Mouse (Mus musculus) T-helper 17 cell (primary cell): Measurements from ENCODE around the gene Zc3h18.

Experiments
- in situ Hi-C, 2 experiments: fragments of 300-600 bp; cut with MboI, MseI; formaldehyde crosslinking; loops; 1 replicate in 1 of 2; 2 replicates in 1 of 2; pipeline ENCODE4 v1.15.1; 2025; ENCODE audit warnings: high pct_unique_total_duplicates in 2 of 2

Gene Zc3h18

DNA sequence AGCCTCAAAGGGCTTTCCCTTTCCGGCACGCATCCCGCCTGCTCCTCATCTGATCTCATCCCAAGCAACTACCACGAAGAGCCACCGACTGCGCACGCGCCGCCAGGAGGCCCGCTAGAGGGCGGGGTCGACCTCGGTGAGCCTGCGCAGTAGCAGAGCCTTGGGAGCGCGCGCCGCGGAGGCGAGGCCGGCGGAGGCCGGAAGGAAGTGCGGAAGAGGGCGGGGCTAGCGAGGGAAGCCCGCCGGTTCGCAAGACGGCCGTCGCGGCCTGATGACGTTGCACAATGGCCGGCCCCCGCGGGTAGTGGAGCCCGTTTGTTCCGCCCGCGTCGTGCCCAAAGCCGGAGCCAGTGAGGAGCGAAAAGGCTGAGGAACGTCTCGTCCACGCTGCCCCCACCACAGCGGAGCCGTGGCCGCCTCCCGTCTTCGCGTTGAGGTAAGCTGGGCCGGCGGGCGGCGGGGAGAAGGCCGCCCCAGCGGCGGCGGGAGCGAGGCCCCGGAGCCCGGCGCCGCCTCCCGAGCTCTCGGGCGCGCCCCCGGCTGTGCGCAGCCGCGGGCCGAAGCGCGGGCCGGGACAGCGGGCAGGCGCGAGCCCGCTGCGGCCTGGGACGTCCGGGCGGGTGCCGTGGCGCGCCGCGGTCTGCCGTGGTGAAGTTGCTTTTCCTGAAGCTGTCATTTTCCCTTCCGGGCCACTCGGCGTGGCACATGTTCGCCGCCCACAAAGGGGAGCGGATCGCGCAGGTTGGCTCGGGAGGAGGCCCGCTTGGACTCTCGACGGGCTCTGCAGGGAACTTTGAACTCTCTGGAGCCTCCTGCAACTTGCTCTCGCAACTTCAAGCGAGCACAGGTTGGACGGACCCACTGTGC lies at the start of gene Zc3h18:
Zc3h18 (plus strand) TSS at position 245 of the 867 bp plus-strand sequence.
- in situ Hi-C loops = no loop called here

DNA sequence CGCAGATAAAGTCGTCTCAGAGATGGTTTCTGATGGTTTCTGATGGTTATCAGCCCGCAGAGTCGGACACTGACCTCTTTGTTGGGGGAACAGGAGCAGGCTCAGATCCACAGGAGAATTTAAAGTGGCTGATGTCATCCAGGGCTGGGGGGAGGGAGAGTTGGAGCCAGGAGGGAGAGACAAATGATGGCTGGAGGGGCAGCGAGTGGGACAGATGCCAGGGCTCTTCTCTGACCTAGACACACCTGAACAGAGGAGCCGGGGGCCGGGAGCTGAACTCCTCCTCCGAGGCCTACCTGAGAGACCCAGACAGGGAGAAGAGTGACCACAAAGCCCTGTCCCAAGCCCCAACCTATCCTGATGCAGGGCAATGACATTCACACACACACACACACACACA lies 47.3 kb upstream of the Zc3h18 start:
- in situ Hi-C loops = loop anchor here in 1 of 2 experiments (10.0 kb wide), 1 partner anchor 554 kb away; no protein-coding TSS in a partner anchor

DNA sequence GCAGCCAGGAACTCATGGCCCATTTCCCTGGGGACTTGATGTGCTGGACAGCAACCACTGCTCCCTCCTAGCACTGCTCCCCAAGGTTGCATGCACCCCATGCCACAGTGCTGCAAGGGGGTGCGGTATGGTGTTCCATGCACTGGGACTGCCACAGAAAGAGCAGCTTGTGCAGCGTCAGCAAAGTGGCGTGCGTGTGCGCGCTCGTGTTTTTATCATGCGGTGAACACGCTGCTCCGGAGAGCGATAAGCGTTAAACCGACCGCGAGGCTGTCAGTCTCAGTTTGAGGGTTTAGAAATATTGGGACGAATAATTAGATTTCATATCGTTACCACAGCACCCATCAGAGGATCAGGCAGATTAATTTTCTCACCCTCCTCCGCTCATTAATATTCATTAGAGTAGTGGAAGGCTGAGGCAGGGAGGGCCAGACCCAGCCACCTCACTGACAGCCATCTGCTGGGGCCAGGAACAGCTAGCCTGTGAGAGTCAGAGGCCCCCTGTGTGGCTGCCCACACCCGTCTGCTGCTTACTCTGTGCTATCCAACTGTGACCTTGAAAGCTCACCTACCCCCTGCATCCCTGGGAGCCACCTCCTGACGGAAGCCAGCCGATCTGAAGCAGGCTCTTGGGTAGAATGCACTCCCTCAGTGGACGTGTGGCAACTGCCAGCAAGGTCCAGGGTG lies 46.7 kb upstream of the Zc3h18 start:
- in situ Hi-C loops = loop anchor here (5.0 to 10.0 kb wide), 2 partner anchors 57 to 555 kb away; no protein-coding TSS in a partner anchor

GRCm38 (mm10) chr8:122330446-122331133 lies 45.8 kb upstream of the Zc3h18 start:
- in situ Hi-C loops = loop anchor here (5.0 kb wide), 1 partner anchor 58 kb away; no protein-coding TSS in a partner anchor

DNA sequence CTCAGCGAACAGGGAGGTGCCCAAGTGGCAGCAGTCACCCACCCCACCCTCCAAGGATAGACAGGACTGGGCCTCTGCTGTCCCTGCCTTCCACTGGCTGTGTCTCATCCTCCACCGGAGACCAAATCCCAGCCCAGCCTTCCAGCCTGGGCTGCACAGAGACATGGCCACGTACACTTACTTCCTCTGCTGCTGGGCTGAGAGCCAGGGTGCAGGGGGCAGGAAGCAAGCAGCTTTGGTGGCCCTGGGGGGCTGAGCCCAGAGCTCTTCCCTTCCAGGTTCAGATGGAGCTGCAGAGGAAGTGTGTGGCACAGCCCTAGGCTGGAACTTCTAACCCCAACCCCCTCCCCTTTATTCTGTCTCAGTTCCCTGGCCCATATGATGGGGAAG lies 45.3 kb upstream of the Zc3h18 start:
- in situ Hi-C loops = loop anchor here (5.0 kb wide), 1 partner anchor 59 kb away; no protein-coding TSS in a partner anchor

- in situ Hi-C loops = loop anchor here (5.0 kb wide), 1 partner anchor 61 kb away; no protein-coding TSS in a partner anchor
Observed at GRCm38 (mm10) chr8:122332753-122333506, 43.5 kb upstream of the Zc3h18 start.

DNA sequence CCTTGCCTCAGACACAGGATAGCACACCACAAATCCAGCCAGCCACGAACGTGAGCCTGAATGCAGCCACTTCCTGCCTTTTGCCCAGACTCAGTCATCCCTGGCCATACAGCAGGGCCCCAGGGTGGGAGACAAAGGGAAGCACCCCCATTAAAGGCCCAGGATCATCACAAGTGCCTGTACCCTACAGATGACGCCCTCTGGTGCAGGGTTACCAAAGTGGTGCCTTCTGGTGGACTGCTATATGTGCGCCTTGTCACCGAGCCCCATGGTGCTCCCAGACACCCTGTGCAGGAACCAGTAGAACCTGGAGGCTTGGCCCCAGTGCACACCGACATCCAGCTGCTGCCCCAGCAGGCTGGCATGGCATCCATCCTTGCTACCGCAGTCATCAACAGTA lies 42.9 kb upstream of the Zc3h18 start:
- in situ Hi-C loops = loop anchor here (5.0 kb wide), 1 partner anchor 61 kb away; no protein-coding TSS in a partner anchor

- in situ Hi-C loops = loop anchor here (5.0 kb wide), 1 partner anchor 63 kb away; no protein-coding TSS in a partner anchor
Observed at GRCm38 (mm10) chr8:122334791-122335490, 41.5 kb upstream of the Zc3h18 start.

GRCm38 (mm10) chr8:122335638-122336250 lies 40.7 kb upstream of the Zc3h18 start:
- in situ Hi-C loops = no loop called here

DNA sequence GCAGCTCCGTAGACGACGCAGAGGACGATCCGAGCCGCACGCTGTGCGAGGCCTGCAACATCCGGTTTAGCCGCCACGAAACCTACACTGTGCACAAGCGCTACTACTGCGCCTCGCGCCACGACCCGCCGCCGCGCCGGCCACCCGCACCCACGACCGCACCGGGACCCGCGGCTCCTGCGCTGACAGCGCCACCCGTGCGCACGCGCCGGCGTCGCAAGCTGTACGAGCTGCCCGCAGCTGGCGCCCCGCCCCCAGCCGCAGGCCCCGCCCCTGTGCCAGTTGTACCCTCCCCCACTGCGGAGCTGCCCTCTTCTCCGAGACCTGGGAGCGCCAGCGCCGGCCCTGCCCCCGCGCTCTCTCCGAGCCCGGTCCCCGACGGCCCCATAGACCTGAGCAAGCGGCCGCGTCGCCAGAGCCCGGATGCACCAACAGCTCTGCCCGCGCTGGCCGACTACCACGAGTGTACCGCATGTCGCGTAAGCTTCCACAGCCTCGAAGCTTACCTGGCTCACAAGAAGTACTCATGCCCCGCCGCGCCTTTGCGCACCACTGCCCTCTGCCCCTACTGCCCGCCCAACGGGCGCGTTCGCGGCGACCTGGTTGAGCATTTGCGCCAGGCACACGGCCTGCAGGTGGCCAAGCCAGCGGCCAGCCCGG lies 40.0 kb upstream of the Zc3h18 start:
- in situ Hi-C loops = no loop called here

DNA sequence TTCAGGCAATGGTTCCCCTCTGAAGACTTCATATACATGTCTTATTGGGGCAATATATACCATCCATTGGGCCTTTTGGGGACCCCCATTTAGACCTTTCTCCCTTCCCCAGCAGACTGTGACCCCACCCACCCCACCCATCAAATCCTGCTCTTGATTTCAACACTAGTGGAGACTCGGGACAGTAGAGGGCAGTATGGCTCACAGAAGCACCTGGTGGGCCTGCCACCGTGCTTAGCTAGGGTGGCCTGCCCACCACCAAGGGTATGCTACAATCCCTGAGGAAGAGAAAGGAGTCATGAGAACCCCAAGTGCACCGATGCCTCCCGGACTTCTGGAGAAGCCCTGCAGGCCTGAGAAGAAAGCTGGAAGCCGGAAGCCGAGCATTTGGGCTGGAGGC lies 37.6 kb upstream of the Zc3h18 start:
- in situ Hi-C loops = no loop called here

GRCm38 (mm10) chr8:122340761-122341160 lies 35.6 kb upstream of the Zc3h18 start:
- in situ Hi-C loops = no loop called here

DNA sequence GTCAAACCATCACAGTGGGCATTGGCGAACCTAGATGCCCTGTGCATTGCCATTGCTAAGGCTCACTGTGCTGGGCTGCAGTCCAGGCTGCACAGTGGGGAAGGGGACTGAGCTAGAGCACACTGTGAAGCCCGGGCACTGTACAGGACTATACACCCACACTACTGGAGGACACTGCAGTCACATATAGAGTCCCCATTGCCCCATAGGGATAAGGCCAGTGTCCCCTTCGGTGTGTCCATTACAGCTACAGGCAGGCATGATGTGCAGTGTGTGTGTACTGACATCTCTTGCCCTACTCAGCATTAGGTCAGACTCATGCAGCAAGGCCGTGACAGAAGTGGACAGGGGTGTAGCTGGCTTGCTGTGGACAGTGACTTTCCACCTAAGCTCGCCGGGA lies 34.6 kb upstream of the Zc3h18 start:
- in situ Hi-C loops = no loop called here

- in situ Hi-C loops = no loop called here
Observed at GRCm38 (mm10) chr8:122342362-122342761, 34.0 kb upstream of the Zc3h18 start.

GRCm38 (mm10) chr8:122342806-122343209 lies 33.6 kb upstream of the Zc3h18 start:
- in situ Hi-C loops = no loop called here

DNA sequence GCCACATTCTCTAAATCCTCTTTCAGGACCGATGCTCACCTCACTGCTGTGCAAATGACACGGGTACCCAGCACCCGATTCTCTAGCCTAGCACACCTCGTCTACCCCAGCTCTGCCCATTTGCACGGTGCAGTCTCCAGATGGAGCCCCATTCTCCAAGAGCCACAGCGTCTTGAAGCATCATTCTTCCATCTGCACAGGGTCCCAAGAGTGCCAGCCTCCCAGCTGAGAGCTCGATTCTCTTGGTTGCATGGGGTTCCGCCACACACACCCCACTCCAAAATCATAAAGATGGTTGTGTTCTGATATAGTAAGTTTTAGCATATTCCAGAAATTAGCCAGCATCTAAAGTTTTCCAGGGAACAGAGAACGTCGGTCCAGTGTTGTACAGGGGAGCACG lies 33.1 kb upstream of the Zc3h18 start:
- in situ Hi-C loops = no loop called here

DNA sequence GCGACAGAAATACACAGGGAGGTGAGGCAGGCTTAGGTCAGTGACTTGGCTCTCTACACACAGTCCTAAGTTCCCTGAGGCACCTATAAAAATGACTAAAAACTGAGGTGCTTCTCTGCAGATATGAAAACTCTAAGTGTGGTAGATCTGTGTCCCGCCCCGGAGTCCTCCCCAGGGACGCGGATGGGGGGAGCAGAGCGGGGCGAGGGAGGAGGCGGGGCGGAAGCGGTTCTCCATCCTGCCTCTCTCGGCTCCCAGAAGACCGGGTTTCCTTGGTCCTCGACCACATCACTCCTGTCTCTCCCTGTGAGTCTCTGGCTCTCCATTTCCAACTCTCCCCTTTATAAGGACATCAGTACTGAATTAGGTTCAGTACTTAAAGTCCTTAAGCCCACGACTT lies 32.7 kb upstream of the Zc3h18 start:
- in situ Hi-C loops = no loop called here

DNA sequence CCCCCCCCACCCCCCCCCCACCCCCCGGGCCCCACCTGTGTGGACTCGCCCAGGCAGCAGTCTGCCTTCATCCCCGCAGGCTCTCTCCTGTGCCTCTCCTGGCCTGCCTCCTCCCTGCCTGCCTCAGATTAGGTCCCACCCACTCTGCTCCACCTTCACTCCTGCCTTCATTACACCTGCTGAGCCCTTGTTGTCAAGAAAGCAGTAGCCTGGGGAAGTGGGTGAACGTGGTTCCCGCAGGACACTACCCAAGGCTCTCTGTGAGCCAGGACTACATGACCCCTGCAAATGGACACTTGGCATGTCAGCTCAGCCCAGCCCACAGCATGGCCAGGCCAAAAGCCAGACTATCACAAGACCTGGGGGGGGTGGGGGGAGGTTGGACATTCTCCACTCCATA lies 32.2 kb upstream of the Zc3h18 start:
- in situ Hi-C loops = no loop called here
